Mouse (Mus musculus): ENCODE results near the gene Ccnt2. TPM values are rescaled to one million over a fixed set of nuclear protein-coding genes. Genes with fewer than 3 reads are reported as not detected.

Gene Ccnt2
- polyA plus RNA-seq, 1 experiment = 18.7 TPM

GRCm38 (mm10) chr1:127775206-127775720 is 1.3 kb downstream of the Ccnt2 start:
- WGBS = 16% methylated on average over 10 of the region's 10 CpGs
- Histone ChIP-seq H3K4me3 (ENCODE audit: extremely low read depth, insufficient read depth, insufficient read length) (peak overlapping the region; percentile 94), H3K4me1 (ENCODE audit: control insufficient read depth, insufficient read depth, insufficient read length) (peaks cover 7% of the 10 kb centered on the region), H3K36me3 (ENCODE audit: control insufficient read depth, insufficient read depth, low read length) (no peaks in the 10 kb centered on the region), H3K27me3 (ENCODE audit: control insufficient read depth, insufficient read depth, low read length) (no peaks in the 10 kb centered on the region), H3K27ac (ENCODE audit: insufficient read depth, low read length) (no peak overlapping the region)
- TF ChIP-seq CTCF (IDR thresholded peaks at IDR 0.05; ENCODE audit: extremely low read depth, insufficient read depth, insufficient read length, insufficient replicate concordance) (no peak), POLR2A (IDR thresholded peaks at IDR 0.05; ENCODE audit: low read depth, low read length) (no peak)
- no peak for DNase-seq (ENCODE audit: low read depth in 1 of 2, low spot score in 2 of 2)

- Histone ChIP-seq H3K4me1 (ENCODE audit: control insufficient read depth, insufficient read depth, insufficient read length) (peaks cover 10% of the 10 kb centered on the region), H3K27ac (ENCODE audit: insufficient read depth, low read length) (no peak overlapping the region), H3K36me3 (ENCODE audit: control insufficient read depth, insufficient read depth, low read length) (no peaks in the 10 kb centered on the region), H3K4me3 (ENCODE audit: extremely low read depth, insufficient read depth, insufficient read length) (no peak overlapping the region; the same call in 1 of the 2 replicates), H3K27me3 (ENCODE audit: control insufficient read depth, insufficient read depth, low read length) (no peaks in the 10 kb centered on the region)
- no peak for TF ChIP-seq POLR2A (IDR thresholded peaks at IDR 0.05; ENCODE audit: low read depth, low read length)
- no peak for TF ChIP-seq CTCF (IDR thresholded peaks at IDR 0.05; ENCODE audit: extremely low read depth, insufficient read depth, insufficient read length, insufficient replicate concordance)
- WGBS = 63% methylated on average over 6 of the region's 6 CpGs
- no peak for DNase-seq (ENCODE audit: low read depth in 1 of 2, low spot score in 2 of 2)
Measured at GRCm38 (mm10) chr1:127776246-127776645, 2.3 kb downstream of the Ccnt2 start.

GRCm38 (mm10) chr1:127778611-127779010 is 4.6 kb downstream of the Ccnt2 start:
- no peak for DNase-seq (ENCODE audit: low read depth in 1 of 2, low spot score in 2 of 2)
- Histone ChIP-seq H3K4me3 (ENCODE audit: extremely low read depth, insufficient read depth, insufficient read length) (no peak overlapping the region), H3K27ac (ENCODE audit: insufficient read depth, low read length) (no peak overlapping the region), H3K27me3 (ENCODE audit: control insufficient read depth, insufficient read depth, low read length) (no peaks in the 10 kb centered on the region), H3K36me3 (ENCODE audit: control insufficient read depth, insufficient read depth, low read length) (no peaks in the 10 kb centered on the region), H3K4me1 (ENCODE audit: control insufficient read depth, insufficient read depth, insufficient read length) (peaks cover 15% of the 10 kb centered on the region)
- TF ChIP-seq CTCF (IDR thresholded peaks at IDR 0.05; ENCODE audit: extremely low read depth, insufficient read depth, insufficient read length, insufficient replicate concordance) = no peak
- no peak for TF ChIP-seq POLR2A (IDR thresholded peaks at IDR 0.05; ENCODE audit: low read depth, low read length)
- WGBS = 90% methylated on average over 3 of the region's 3 CpGs

GRCm38 (mm10) chr1:127780142-127780541 is 6.2 kb downstream of the Ccnt2 start:
- no peak overlapping the region for H3K4me3 ChIP-seq (ENCODE audit: extremely low read depth, insufficient read depth, insufficient read length)
- peaks cover 15% of the 10 kb centered on the region for H3K4me1 ChIP-seq (ENCODE audit: control insufficient read depth, insufficient read depth, insufficient read length)
- DNase-seq (ENCODE audit: low read depth in 1 of 2, low spot score in 2 of 2) = no peak
- TF ChIP-seq POLR2A (IDR thresholded peaks at IDR 0.05; ENCODE audit: low read depth, low read length) = no peak
- TF ChIP-seq CTCF (IDR thresholded peaks at IDR 0.05; ENCODE audit: extremely low read depth, insufficient read depth, insufficient read length, insufficient replicate concordance) = no peak
- 64% methylated on average over 3 of the region's 3 CpGs for WGBS
- no peak overlapping the region for H3K27ac ChIP-seq (ENCODE audit: insufficient read depth, low read length)
- no peaks in the 10 kb centered on the region for H3K36me3 ChIP-seq (ENCODE audit: control insufficient read depth, insufficient read depth, low read length)
- H3K27me3 ChIP-seq (ENCODE audit: control insufficient read depth, insufficient read depth, low read length) = no peaks in the 10 kb centered on the region

- Histone ChIP-seq H3K27ac (ENCODE audit: insufficient read depth, low read length) (peak overlapping the region; percentile 63; the same call in 1 of the 2 replicates), H3K4me3 (ENCODE audit: extremely low read depth, insufficient read depth, insufficient read length) (no peak overlapping the region), H3K36me3 (ENCODE audit: control insufficient read depth, insufficient read depth, low read length) (no peaks in the 10 kb centered on the region), H3K27me3 (ENCODE audit: control insufficient read depth, insufficient read depth, low read length) (no peaks in the 10 kb centered on the region), H3K4me1 (ENCODE audit: control insufficient read depth, insufficient read depth, insufficient read length) (peaks cover 15% of the 10 kb centered on the region)
- TF ChIP-seq POLR2A (IDR thresholded peaks at IDR 0.05; ENCODE audit: low read depth, low read length) = no peak
- no peak for TF ChIP-seq CTCF (IDR thresholded peaks at IDR 0.05; ENCODE audit: extremely low read depth, insufficient read depth, insufficient read length, insufficient replicate concordance)
- WGBS = 34% methylated on average over 2 of the region's 2 CpGs
- DNase-seq (ENCODE audit: low read depth in 1 of 2, low spot score in 2 of 2) = no peak
Measured at GRCm38 (mm10) chr1:127780849-127781248, 6.9 kb downstream of the Ccnt2 start.

GRCm38 (mm10) chr1:127783862-127784261 is 9.9 kb downstream of the Ccnt2 start:
- TF ChIP-seq POLR2A (IDR thresholded peaks at IDR 0.05; ENCODE audit: low read depth, low read length) = no peak
- TF ChIP-seq CTCF (IDR thresholded peaks at IDR 0.05; ENCODE audit: extremely low read depth, insufficient read depth, insufficient read length, insufficient replicate concordance) = no peak
- Histone ChIP-seq H3K4me1 (ENCODE audit: control insufficient read depth, insufficient read depth, insufficient read length) (peaks cover 17% of the 10 kb centered on the region), H3K36me3 (ENCODE audit: control insufficient read depth, insufficient read depth, low read length) (no peaks in the 10 kb centered on the region)

GRCm38 (mm10) chr1:127785882-127786281 is 11.9 kb downstream of the Ccnt2 start:
- no peak for DNase-seq (ENCODE audit: low read depth in 1 of 2, low spot score in 2 of 2)
- H3K4me1 ChIP-seq (ENCODE audit: control insufficient read depth, insufficient read depth, insufficient read length) = peaks cover 12% of the 10 kb centered on the region; the same call in 1 of the 2 replicates
- 35% methylated on average over 1 of the region's 1 CpGs for WGBS
- TF ChIP-seq CTCF (IDR thresholded peaks at IDR 0.05; ENCODE audit: extremely low read depth, insufficient read depth, insufficient read length, insufficient replicate concordance) = no peak
- no peak for TF ChIP-seq POLR2A (IDR thresholded peaks at IDR 0.05; ENCODE audit: low read depth, low read length)
- no peak overlapping the region for H3K4me3 ChIP-seq (ENCODE audit: extremely low read depth, insufficient read depth, insufficient read length)
- no peaks in the 10 kb centered on the region for H3K27me3 ChIP-seq (ENCODE audit: control insufficient read depth, insufficient read depth, low read length)
- H3K36me3 ChIP-seq (ENCODE audit: control insufficient read depth, insufficient read depth, low read length) = no peaks in the 10 kb centered on the region
- no peak overlapping the region for H3K27ac ChIP-seq (ENCODE audit: insufficient read depth, low read length)

More at GRCm38 (mm10) chr1:127783862-127784261, 9.9 kb downstream of the Ccnt2 start:
- H3K4me3 ChIP-seq (ENCODE audit: extremely low read depth, insufficient read depth, insufficient read length) = no peak overlapping the region
- H3K27ac ChIP-seq (ENCODE audit: insufficient read depth, low read length) = no peak overlapping the region
- H3K27me3 ChIP-seq (ENCODE audit: control insufficient read depth, insufficient read depth, low read length) = no peaks in the 10 kb centered on the region
- DNase-seq (ENCODE audit: low read depth in 1 of 2, low spot score in 2 of 2) = no peak

Data from spleen, adult 2 months (tissue).